Mouse (Mus musculus): Measurements from ENCODE around the gene Tcap. TPM values are rescaled to one million over a fixed set of nuclear protein-coding genes. Genes with fewer than 3 reads are reported as not detected.
A peak's percentile ranks its signal among the peaks of the same experiment; 100 is the strongest.

Tcap gene
- total and polyA plus RNA-seq, 3 experiments: not detected

- TF ChIP-seq RAD21 (IDR thresholded peaks at IDR 0.05; ENCODE audit: low read depth, low read length) (no peak), ZNF384 (IDR thresholded peaks at IDR 0.05; ENCODE audit: low read depth, low read length) (no peak), SMC3 (IDR thresholded peaks at IDR 0.05; ENCODE audit: low read depth, low read length) (no peak), KAT2A (IDR thresholded peaks at IDR 0.05; ENCODE audit: insufficient replicate concordance, low read length) (no peak), NELFE (IDR thresholded peaks at IDR 0.05; ENCODE audit: low read depth, low read length) (no peak), E2F4 (IDR thresholded peaks at IDR 0.05; ENCODE audit: insufficient replicate concordance, low read depth, low read length) (no peak), UBTF (IDR thresholded peaks at IDR 0.05; ENCODE audit: low read depth, low read length) (no peak), CHD1 (IDR thresholded peaks at IDR 0.05; ENCODE audit: low read depth, low read length) (no peak), POLR2A (IDR thresholded peaks at IDR 0.05; ENCODE audit: low read depth, low read length) (no peak), BHLHE40 (IDR thresholded peaks at IDR 0.05; ENCODE audit: low read depth, low read length) (0 out of 2 replicates have a peak, but pooled peaks have one; percentile 16), SIN3A (IDR thresholded peaks at IDR 0.05; ENCODE audit: low read length) (no peak), NRF1 (IDR thresholded peaks at IDR 0.05; ENCODE audit: low read depth, low read length) (0 out of 2 replicates have a peak, but pooled peaks have one; percentile 30), MYC (IDR thresholded peaks at IDR 0.05; ENCODE audit: low read depth, low read length) (no peak)
- H3K9ac ChIP-seq (ENCODE audit: insufficient read depth, low read depth): no peak overlapping the region
- dilution Hi-C loops (cut with MboI; ENCODE audit: extremely low pct_ligation_motif_present, extremely low pct_unique_long_range_greater_than_20kb, low sequenced_read_pairs) (no loop called here), in situ Hi-C loops (cut with MboI; ENCODE audit: low pct_ligation_motif_present, low pct_unique_long_range_greater_than_20kb, low sequenced_read_pairs) (loop anchor here (25.0 kb wide), 1 partner anchor 303 kb away; the partner anchor contains the start of genes Gm12355, Gsdma2 and Gsdma3)
- peaks cover 92% of the 10 kb centered on the region for H3K27me3 ChIP-seq (replicated peaks)
- peaks cover 4% of the 10 kb centered on the region for H3K9me3 ChIP-seq (replicated peaks; ENCODE audit: low read length)
- DNase-seq (ENCODE audit: extremely low read depth): no peak
- H3K4me3 ChIP-seq (replicated peaks in 1 of 3; ENCODE audit: low read depth in 2 of 3, low read length in 2 of 3, poor library complexity in 1 of 3): peak overlapping the region in 1 of 3 experiments; percentile 28
- H3K4me2 ChIP-seq (ENCODE audit: insufficient read depth, low read depth, poor library complexity, severe bottlenecking): peak overlapping the region; percentile 39
- no peak overlapping the region for H3K27ac ChIP-seq (ENCODE audit: insufficient read depth, low read depth)
- peaks cover 14 to 21% of the 10 kb centered on the region in 2 experiments for H3K4me1 ChIP-seq (ENCODE audit: control insufficient read depth in 1 of 2, insufficient read depth in 2 of 2)
- no peaks in the 10 kb centered on the region for H3K36me3 ChIP-seq (replicated peaks in 1 of 2; ENCODE audit: control insufficient read depth in 1 of 2, insufficient read depth in 1 of 2, low read length in 1 of 2)
- no peaks in the 10 kb centered on the region for H3K79me2 ChIP-seq (replicated peaks; ENCODE audit: control insufficient read depth, extremely low read depth, insufficient read depth, poor library complexity, severe bottlenecking)
Observed at GRCm38 (mm10) chr11:98333981-98334741, 49.5 kb upstream of the Tcap start.

GRCm38 (mm10) chr11:98335250-98335649 is 48.4 kb upstream of the Tcap start:
- Histone ChIP-seq H3K36me3 (replicated peaks in 1 of 2; ENCODE audit: control insufficient read depth in 1 of 2, insufficient read depth in 1 of 2, low read length in 1 of 2) (no peaks in the 10 kb centered on the region), H3K9me3 (replicated peaks; ENCODE audit: low read length) (peaks cover 2% of the 10 kb centered on the region), H3K4me3 (replicated peaks in 1 of 3; ENCODE audit: low read depth in 2 of 3, low read length in 2 of 3, poor library complexity in 1 of 3) (no peak overlapping the region), H3K4me2 (ENCODE audit: insufficient read depth, low read depth, poor library complexity, severe bottlenecking) (0 out of 2 replicates have a peak overlapping the region, but pooled peaks have one; percentile 39), H3K4me1 (ENCODE audit: control insufficient read depth in 1 of 2, insufficient read depth in 2 of 2) (peaks cover 25 to 27% of the 10 kb centered on the region in 2 experiments), H3K9ac (ENCODE audit: insufficient read depth, low read depth) (no peak overlapping the region), H3K27me3 (replicated peaks) (peaks cover 97% of the 10 kb centered on the region), H3K27ac (ENCODE audit: insufficient read depth, low read depth) (no peak overlapping the region), H3K79me2 (replicated peaks; ENCODE audit: control insufficient read depth, extremely low read depth, insufficient read depth, poor library complexity, severe bottlenecking) (no peaks in the 10 kb centered on the region)
- TF ChIP-seq KAT2A (IDR thresholded peaks at IDR 0.05; ENCODE audit: insufficient replicate concordance, low read length) (no peak), PAX5 (IDR thresholded peaks at IDR 0.05; ENCODE audit: low read length) (no peak), ELF1 (IDR thresholded peaks at IDR 0.05; ENCODE audit: low read depth, low read length) (no peak), MAFK (IDR thresholded peaks at IDR 0.05; ENCODE audit: insufficient replicate concordance, low read length) (no peak), MXI1 (IDR thresholded peaks at IDR 0.05; ENCODE audit: low read depth, low read length) (no peak)
- peak; percentile 35 for DNase-seq (ENCODE audit: extremely low read depth)
- in situ Hi-C loops (cut with MboI; ENCODE audit: low pct_ligation_motif_present, low pct_unique_long_range_greater_than_20kb, low sequenced_read_pairs) (loop anchor here (25.0 kb wide), 1 partner anchor 302 kb away; the partner anchor contains the start of genes Gm12355, Gsdma2 and Gsdma3), dilution Hi-C loops (cut with MboI; ENCODE audit: extremely low pct_ligation_motif_present, extremely low pct_unique_long_range_greater_than_20kb, low sequenced_read_pairs) (no loop called here)
